Mouse (Mus musculus): ENCODE results near the gene Galm. TPM values are rescaled to one million over a fixed set of nuclear protein-coding genes. Genes with fewer than 3 reads are reported as not detected.
A peak's percentile ranks its signal among the peaks of the same experiment; 100 is the strongest.

The Galm gene
- polyA plus RNA-seq (2014; fragmentation: Nextera tagmentation; extraction: Ambion mirVana), result 14.1 and 16.4 TPM in 2 replicates

GRCm38 (mm10) chr17:80127331-80128251, at the start of gene Galm:
Gene Galm, plus strand, starts transcription at chr17:80127471.
- peak within 1 kb of the TSS; percentile 79 for H3K4me2 ChIP-seq (replicated peaks; ENCODE audit: low read depth, low read length)
- H3K36me3 ChIP-seq (ENCODE audit: control insufficient read depth, insufficient read depth, low read length), result no peaks in the 10 kb centered on the region
- peak within 1 kb of the TSS; percentile 72 for H3K9ac ChIP-seq (ENCODE audit: low read depth, low read length)
- H3K27ac ChIP-seq (ENCODE audit: low read depth, low read length), result peak within 1 kb of the TSS; percentile 27
- no peaks in the 10 kb centered on the region for H3K9me3 ChIP-seq (ENCODE audit: control insufficient read depth, low read length)
- 5% methylated on average over 30 of the region's 30 CpGs for WGBS
- H3K27me3 ChIP-seq (ENCODE audit: control insufficient read depth, insufficient read depth, low read length), result no peaks in the 10 kb centered on the region
- H3K4me1 ChIP-seq (ENCODE audit: control insufficient read depth, insufficient read depth, low read length), result peaks cover 7% of the 10 kb centered on the region; the same call in 1 of the 2 replicates
- ATAC-seq (ENCODE audit: low FRiP score, low TSS enrichment), result peak; percentile 82
- H3K4me3 ChIP-seq (ENCODE audit: low read length), result peak within 1 kb of the TSS; percentile 56

- H3K27ac ChIP-seq (ENCODE audit: low read depth, low read length), result no peak overlapping the region
- 0 out of 2 replicates have a peak, but pooled peaks cover 2% of the 10 kb centered on the region for H3K4me1 ChIP-seq (ENCODE audit: control insufficient read depth, insufficient read depth, low read length)
- WGBS, result 91% methylated on average over 4 of the region's 4 CpGs
- no peaks in the 10 kb centered on the region for H3K27me3 ChIP-seq (ENCODE audit: control insufficient read depth, insufficient read depth, low read length)
- no peaks in the 10 kb centered on the region for H3K9me3 ChIP-seq (ENCODE audit: control insufficient read depth, low read length)
- H3K4me2 ChIP-seq (replicated peaks; ENCODE audit: low read depth, low read length), result no peak overlapping the region
- no peaks in the 10 kb centered on the region for H3K36me3 ChIP-seq (ENCODE audit: control insufficient read depth, insufficient read depth, low read length)
- no peak overlapping the region for H3K9ac ChIP-seq (ENCODE audit: low read depth, low read length)
- no peak overlapping the region for H3K4me3 ChIP-seq (ENCODE audit: low read length)
- ATAC-seq (ENCODE audit: low FRiP score, low TSS enrichment), result no peak
Observed at GRCm38 (mm10) chr17:80078726-80079125, 48.5 kb upstream of the Galm start.

GRCm38 (mm10) chr17:80083223-80083622, 44.0 kb upstream of the Galm start:
- WGBS, result 78% methylated on average over 6 of the region's 6 CpGs
- Histone ChIP-seq H3K4me2 (replicated peaks; ENCODE audit: low read depth, low read length) (no peak overlapping the region), H3K27ac (ENCODE audit: low read depth, low read length) (no peak overlapping the region), H3K4me3 (ENCODE audit: low read length) (no peak overlapping the region), H3K27me3 (ENCODE audit: control insufficient read depth, insufficient read depth, low read length) (no peaks in the 10 kb centered on the region), H3K9ac (ENCODE audit: low read depth, low read length) (no peak overlapping the region), H3K36me3 (ENCODE audit: control insufficient read depth, insufficient read depth, low read length) (no peaks in the 10 kb centered on the region), H3K4me1 (ENCODE audit: control insufficient read depth, insufficient read depth, low read length) (no peaks in the 10 kb centered on the region), H3K9me3 (ENCODE audit: control insufficient read depth, low read length) (peaks cover 6% of the 10 kb centered on the region; the same call in 1 of the 2 replicates)
- ATAC-seq (ENCODE audit: low FRiP score, low TSS enrichment), result no peak

- WGBS, result 78% methylated on average over 9 of the region's 9 CpGs
- no peaks in the 10 kb centered on the region for H3K27me3 ChIP-seq (ENCODE audit: control insufficient read depth, insufficient read depth, low read length)
- no peaks in the 10 kb centered on the region for H3K4me1 ChIP-seq (ENCODE audit: control insufficient read depth, insufficient read depth, low read length)
- no peak overlapping the region for H3K4me3 ChIP-seq (ENCODE audit: low read length)
- ATAC-seq (ENCODE audit: low FRiP score, low TSS enrichment), result no peak
- no peaks in the 10 kb centered on the region for H3K36me3 ChIP-seq (ENCODE audit: control insufficient read depth, insufficient read depth, low read length)
- peaks cover 6% of the 10 kb centered on the region; the same call in 1 of the 2 replicates for H3K9me3 ChIP-seq (ENCODE audit: control insufficient read depth, low read length)
- H3K27ac ChIP-seq (ENCODE audit: low read depth, low read length), result no peak overlapping the region
- H3K9ac ChIP-seq (ENCODE audit: low read depth, low read length), result no peak overlapping the region
- H3K4me2 ChIP-seq (replicated peaks; ENCODE audit: low read depth, low read length), result no peak overlapping the region
Observed at GRCm38 (mm10) chr17:80084424-80084823, 42.8 kb upstream of the Galm start.

- Histone ChIP-seq H3K4me1 (ENCODE audit: control insufficient read depth, insufficient read depth, low read length) (no peaks in the 10 kb centered on the region), H3K27me3 (ENCODE audit: control insufficient read depth, insufficient read depth, low read length) (no peaks in the 10 kb centered on the region), H3K36me3 (ENCODE audit: control insufficient read depth, insufficient read depth, low read length) (no peaks in the 10 kb centered on the region), H3K9me3 (ENCODE audit: control insufficient read depth, low read length) (peaks cover 6% of the 10 kb centered on the region; the same call in 1 of the 2 replicates), H3K9ac (ENCODE audit: low read depth, low read length) (no peak overlapping the region), H3K4me3 (ENCODE audit: low read length) (no peak overlapping the region), H3K4me2 (replicated peaks; ENCODE audit: low read depth, low read length) (no peak overlapping the region), H3K27ac (ENCODE audit: low read depth, low read length) (no peak overlapping the region)
- 88% methylated on average over 11 of the region's 11 CpGs for WGBS
- no peak for ATAC-seq (ENCODE audit: low FRiP score, low TSS enrichment)
Observed at GRCm38 (mm10) chr17:80086591-80086990, 40.7 kb upstream of the Galm start.

GRCm38 (mm10) chr17:80088168-80088567, 39.1 kb upstream of the Galm start:
- Histone ChIP-seq H3K36me3 (ENCODE audit: control insufficient read depth, insufficient read depth, low read length) (no peaks in the 10 kb centered on the region), H3K4me2 (replicated peaks; ENCODE audit: low read depth, low read length) (no peak overlapping the region), H3K9me3 (ENCODE audit: control insufficient read depth, low read length) (peaks cover 6% of the 10 kb centered on the region; the same call in 1 of the 2 replicates), H3K4me3 (ENCODE audit: low read length) (no peak overlapping the region), H3K4me1 (ENCODE audit: control insufficient read depth, insufficient read depth, low read length) (no peaks in the 10 kb centered on the region), H3K9ac (ENCODE audit: low read depth, low read length) (no peak overlapping the region), H3K27me3 (ENCODE audit: control insufficient read depth, insufficient read depth, low read length) (no peaks in the 10 kb centered on the region), H3K27ac (ENCODE audit: low read depth, low read length) (no peak overlapping the region)
- 97% methylated on average over 3 of the region's 3 CpGs for WGBS
- ATAC-seq (ENCODE audit: low FRiP score, low TSS enrichment), result no peak

GRCm38 (mm10) chr17:80090551-80090950, 36.7 kb upstream of the Galm start:
- 69% methylated on average over 4 of the region's 4 CpGs for WGBS
- Histone ChIP-seq H3K36me3 (ENCODE audit: control insufficient read depth, insufficient read depth, low read length) (no peaks in the 10 kb centered on the region), H3K4me2 (replicated peaks; ENCODE audit: low read depth, low read length) (no peak overlapping the region), H3K9ac (ENCODE audit: low read depth, low read length) (no peak overlapping the region), H3K9me3 (ENCODE audit: control insufficient read depth, low read length) (peaks cover 1% of the 10 kb centered on the region; the same call in 1 of the 2 replicates), H3K27ac (ENCODE audit: low read depth, low read length) (no peak overlapping the region), H3K27me3 (ENCODE audit: control insufficient read depth, insufficient read depth, low read length) (peaks cover 3% of the 10 kb centered on the region; the same call in 1 of the 2 replicates), H3K4me1 (ENCODE audit: control insufficient read depth, insufficient read depth, low read length) (no peaks in the 10 kb centered on the region; the same call in 1 of the 2 replicates), H3K4me3 (ENCODE audit: low read length) (no peak overlapping the region)
- no peak for ATAC-seq (ENCODE audit: low FRiP score, low TSS enrichment)

GRCm38 (mm10) chr17:80091879-80092549, 35.3 kb upstream of the Galm start:
- peaks cover 3% of the 10 kb centered on the region; the same call in 1 of the 2 replicates for H3K27me3 ChIP-seq (ENCODE audit: control insufficient read depth, insufficient read depth, low read length)
- no peak for ATAC-seq (ENCODE audit: low FRiP score, low TSS enrichment)
- H3K9me3 ChIP-seq (ENCODE audit: control insufficient read depth, low read length), result no peaks in the 10 kb centered on the region
- no peak overlapping the region for H3K27ac ChIP-seq (ENCODE audit: low read depth, low read length)
- no peak overlapping the region for H3K4me2 ChIP-seq (replicated peaks; ENCODE audit: low read depth, low read length)
- H3K4me1 ChIP-seq (ENCODE audit: control insufficient read depth, insufficient read depth, low read length), result no peaks in the 10 kb centered on the region; the same call in 1 of the 2 replicates
- H3K4me3 ChIP-seq (ENCODE audit: low read length), result no peak overlapping the region
- H3K9ac ChIP-seq (ENCODE audit: low read depth, low read length), result no peak overlapping the region
- WGBS, result 59% methylated on average over 6 of the region's 6 CpGs
- H3K36me3 ChIP-seq (ENCODE audit: control insufficient read depth, insufficient read depth, low read length), result no peaks in the 10 kb centered on the region
